Mouse (Mus musculus): ENCODE results near the gene Rps6. TPM values are rescaled to one million over a fixed set of nuclear protein-coding genes. Genes with fewer than 3 reads are reported as not detected.
A peak's percentile ranks its signal among the peaks of the same experiment; 100 is the strongest.
"Not testable (repeated sequence)": the region's sequence is repeated elsewhere in the genome, so short reads cannot be mapped to it uniquely, and the experiment has no call there.

Rps6 gene
- total RNA-seq, 2 experiments from 2014 or later = 527 to 532 TPM

- DNase-seq = no peak
- intact Hi-C loops (cut with DNase I) = no loop called here
Measured at GRCm38 (mm10) chr4:86852813-86853590, 4.2 kb downstream of the Rps6 start.

GRCm38 (mm10) chr4:86852018-86852417 lies 5.2 kb downstream of the Rps6 start:
- intact Hi-C loops (cut with DNase I) = no loop called here
- DNase-seq = no peak

- intact Hi-C loops (cut with DNase I) = no loop called here
- no peak for DNase-seq
Measured at GRCm38 (mm10) chr4:86851331-86851730, 5.9 kb downstream of the Rps6 start.

GRCm38 (mm10) chr4:86847246-86847645 lies 10.0 kb downstream of the Rps6 start:
- intact Hi-C loops (cut with DNase I) = no loop called here
- no peak for DNase-seq

GRCm38 (mm10) chr4:86845384-86845783 lies 11.8 kb downstream of the Rps6 start:
- DNase-seq = no peak
- intact Hi-C loops (cut with DNase I) = no loop called here

- DNase-seq; intact Hi-C loops (cut with DNase I): not testable (repeated sequence)
Measured at GRCm38 (mm10) chr4:86841141-86841540, 16.1 kb downstream of the Rps6 start.

- intact Hi-C loops (cut with DNase I) = no loop called here
- DNase-seq = no peak
Measured at GRCm38 (mm10) chr4:86831896-86832295, 25.3 kb downstream of the Rps6 start.

- intact Hi-C loops (cut with DNase I) = no loop called here
- no peak for DNase-seq
Measured at GRCm38 (mm10) chr4:86825143-86825542, 32.1 kb downstream of the Rps6 start.

GRCm38 (mm10) chr4:86823169-86823568 lies 34.0 kb downstream of the Rps6 start:
- intact Hi-C loops (cut with DNase I) = no loop called here
- peak; percentile 45 for DNase-seq

- no peak for DNase-seq
- intact Hi-C loops (cut with DNase I) = no loop called here
Measured at GRCm38 (mm10) chr4:86814850-86815249, 42.4 kb downstream of the Rps6 start.

GRCm38 (mm10) chr4:86810604-86811003 lies 46.6 kb downstream of the Rps6 start:
- DNase-seq = peak; percentile 5
- intact Hi-C loops (cut with DNase I) = no loop called here

Other genes starting within 250 kb of the Rps6 start
- gene Haus6, start 245.4 kb downstream of the Rps6 start, total RNA-seq (2021) = 10 to 100 TPM; 11.4 to 11.9 TPM
- 10 to 100 TPM; 32.0 to 46.7 TPM for gene Plin2, start 187.4 kb downstream of the Rps6 start, total RNA-seq (2021)
- gene Dennd4c, start 108.9 kb downstream of the Rps6 start, total RNA-seq (2021) = 10 to 100 TPM; 10.1 to 11.9 TPM
- gene Acer2, start 17.0 kb upstream of the Rps6 start, total RNA-seq (2021) = 1 to 10 TPM; 3.5 to 3.9 TPM

All from left cerebral cortex, postnatal 4 days (tissue).